In the genomic region with DNA sequence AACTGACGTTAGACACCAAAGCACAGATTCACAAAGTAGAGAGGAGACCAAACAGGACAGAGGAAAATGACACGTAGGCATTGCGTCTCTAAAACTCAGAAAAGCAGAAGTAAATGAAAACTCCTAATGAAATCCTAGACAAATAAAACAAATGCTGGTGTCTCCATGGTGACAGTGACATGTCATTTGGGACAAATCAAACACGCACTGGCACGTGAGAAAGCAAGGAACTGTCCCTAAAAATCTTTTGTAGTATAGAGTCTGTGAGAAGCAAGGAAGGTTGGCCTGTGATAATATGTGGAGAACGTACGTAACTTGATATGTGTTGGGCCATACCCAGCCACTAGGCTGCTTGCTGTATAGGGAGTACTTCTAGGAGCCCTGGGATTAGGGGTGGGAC, we compare ENCODE assay signal across 27 mouse cellular contexts.
"Had no signal": no experiment of that assay in that cellular context is flagged by ENCODE, and none has a peak within 500 bp of the region (broad histone marks: within the 10 kb centered on the region; RNA-seq: fewer than 3 reads in every experiment).

No protein-coding gene starts in this region.

- H3K36me3 ChIP-seq: embryonic facial prominence, embryonic 10.5 days; embryonic facial prominence, embryonic 12.5 days; embryonic facial prominence, embryonic 15.5 days; forebrain, embryonic 10.5 days; forebrain, embryonic 12.5 days; forebrain, embryonic 15.5 days had no signal

- H3K9me3 ChIP-seq: embryonic facial prominence, embryonic 12.5 days; embryonic facial prominence, embryonic 13.5 days; embryonic facial prominence, embryonic 15.5 days; forebrain, embryonic 15.5 days had no signal

- H3K27me3 ChIP-seq: embryonic facial prominence, embryonic 12.5 days; embryonic facial prominence, embryonic 13.5 days; embryonic facial prominence, embryonic 15.5 days; forebrain, embryonic 15.5 days had no signal

- ATAC-seq: forebrain, embryonic 13.5 days; forebrain, embryonic 14.5 days; forebrain, embryonic 15.5 days; forebrain, embryonic 16.5 days; forebrain, postnatal 0 days had no signal

- H3K4me2 ChIP-seq: embryonic facial prominence, embryonic 12.5 days; embryonic facial prominence, embryonic 13.5 days; embryonic facial prominence, embryonic 15.5 days; forebrain, embryonic 12.5 days; forebrain, embryonic 13.5 days; forebrain, embryonic 15.5 days had no signal

- H3K9ac ChIP-seq: embryonic facial prominence, embryonic 12.5 days; embryonic facial prominence, embryonic 13.5 days; embryonic facial prominence, embryonic 15.5 days; forebrain, embryonic 12.5 days; forebrain, embryonic 13.5 days; forebrain, embryonic 15.5 days; forebrain, postnatal 0 days had no signal

- DNase-seq: cerebellum, adult 9-10 months; cerebellum, adult 9-11 months; cerebellum, postnatal 10 days; cerebellum, postnatal 14 days; cerebellum, postnatal 25 days; cerebellum, postnatal 36 days; embryo, embryonic 11 days; forebrain, postnatal 0 days; gastrocnemius, adult 2 months; gastrocnemius, postnatal 10 days; gastrocnemius, postnatal 14 days; gastrocnemius, postnatal 25 days; gastrocnemius, postnatal 36 days; heart, adult 11 months; heart, adult 18-20 months; heart, adult 2 months had no signal

- H3K27ac ChIP-seq: embryonic facial prominence, embryonic 10.5 days; embryonic facial prominence, embryonic 12.5 days; embryonic facial prominence, embryonic 13.5 days; embryonic facial prominence, embryonic 15.5 days; forebrain, embryonic 10.5 days; forebrain, embryonic 12.5 days; forebrain, embryonic 13.5 days; forebrain, embryonic 15.5 days; gastrocnemius, adult 2 months; heart, adult 2 months had no signal

- H3K4me3 ChIP-seq: embryonic facial prominence, embryonic 10.5 days; embryonic facial prominence, embryonic 12.5 days; embryonic facial prominence, embryonic 13.5 days; embryonic facial prominence, embryonic 15.5 days; erythroblast, embryonic 14.5 days; forebrain, embryonic 10.5 days; forebrain, embryonic 12.5 days; forebrain, embryonic 13.5 days; forebrain, embryonic 15.5 days; gastrocnemius, adult 2 months; heart, adult 2 months had no signal
